8 mouse cellular contexts compared by ENCODE assay signal in the genomic region with DNA sequence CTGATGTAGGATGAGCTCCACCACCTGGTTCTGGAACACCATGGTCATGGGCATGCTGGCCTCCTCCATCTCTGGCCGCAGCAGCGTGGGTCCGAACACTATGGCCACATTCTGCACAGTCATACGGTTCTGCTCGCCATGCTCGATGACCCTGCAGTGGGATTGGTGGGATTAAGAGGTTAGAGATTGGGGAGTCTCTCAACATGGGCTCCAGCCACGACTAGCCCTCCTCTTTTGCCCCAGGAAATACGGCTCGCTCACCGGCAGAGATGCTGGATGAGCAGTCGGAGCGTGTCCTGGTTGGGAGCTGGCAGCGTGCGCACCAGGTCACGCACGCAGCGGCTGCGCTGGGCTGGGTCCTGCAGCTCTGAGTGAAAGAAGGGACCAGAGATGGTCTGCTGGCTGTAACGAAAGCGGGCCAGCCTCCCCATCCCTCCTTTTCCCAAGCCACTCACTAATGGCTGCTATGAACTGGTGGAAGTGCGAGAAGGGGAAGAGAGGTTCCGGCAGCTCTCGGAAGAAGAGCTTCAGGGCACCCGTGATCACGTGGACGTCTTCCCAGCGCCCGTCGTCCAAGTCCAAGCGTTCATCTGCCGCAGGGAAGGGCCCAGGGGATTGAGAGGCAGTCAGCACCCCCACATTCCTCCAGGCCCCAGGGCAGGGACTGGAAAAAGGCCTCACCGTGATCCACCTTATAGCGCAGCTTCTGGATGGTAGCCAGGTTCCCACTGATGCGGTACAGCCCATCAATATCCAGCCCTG. TPM values are rescaled to one million over a fixed set of nuclear protein-coding genes. Genes with fewer than 3 reads are reported as not detected.
DNase-seq lines count a peak whose midpoint lies in the region; ATAC-seq and TF ChIP-seq lines count a peak whose summit lies in the region.

No protein-coding gene starts in this region.

- no peak for TF ChIP-seq EP300 in lung, postnatal 0 days (IDR thresholded peaks at IDR 0.05)

- no peak; the same call in 1 of the 2 replicates for ATAC-seq in lung, postnatal 0 days
- ATAC-seq in intestine, postnatal 0 days = peak; percentile 7; the same call in 1 of the 2 replicates
- no peak for ATAC-seq in stomach, embryonic 14.5 days (ENCODE audit: insufficient number of reproducible peaks, insufficient read depth, low FRiP score, low read depth)

- no peak overlapping the region for H3K27ac ChIP-seq in lung, postnatal 0 days (ENCODE audit: low read length)
- H3K27ac ChIP-seq in intestine, postnatal 0 days (ENCODE audit: low read depth, low read length) = no peak overlapping the region
- no peak overlapping the region for H3K27ac ChIP-seq in stomach, embryonic 14.5 days (ENCODE audit: low read length)

- H3K36me3 ChIP-seq in lung, postnatal 0 days (ENCODE audit: insufficient read depth, low read length) = peaks cover 5% of the 10 kb centered on the region
- peaks cover 49% of the 10 kb centered on the region for H3K36me3 ChIP-seq in intestine, postnatal 0 days (ENCODE audit: control insufficient read depth, insufficient read depth)
- H3K36me3 ChIP-seq in stomach, embryonic 14.5 days (ENCODE audit: control insufficient read depth, insufficient read depth, low read length) = no peaks in the 10 kb centered on the region; the same call in 1 of the 2 replicates

- no peaks in the 10 kb centered on the region for H3K9me3 ChIP-seq in lung, postnatal 0 days (ENCODE audit: low read length)
- H3K9me3 ChIP-seq in intestine, postnatal 0 days (ENCODE audit: control insufficient read depth) = no peaks in the 10 kb centered on the region
- no peaks in the 10 kb centered on the region for H3K9me3 ChIP-seq in stomach, embryonic 14.5 days (ENCODE audit: control insufficient read depth, low read depth, low read length)

- H3K4me2 ChIP-seq in lung, postnatal 0 days (replicated peaks; ENCODE audit: low read depth, low read length) = peak overlapping the region; percentile 34
- H3K4me2 ChIP-seq in intestine, postnatal 0 days (replicated peaks; ENCODE audit: low read depth) = peak overlapping the region; percentile 50
- peak overlapping the region; percentile 35 for H3K4me2 ChIP-seq in stomach, embryonic 14.5 days (replicated peaks; ENCODE audit: low read depth, low read length)

- no peaks in the 10 kb centered on the region for H3K27me3 ChIP-seq in lung, postnatal 0 days (replicated peaks; ENCODE audit: insufficient read depth, low read length)
- H3K27me3 ChIP-seq in intestine, postnatal 0 days (replicated peaks; ENCODE audit: control insufficient read depth, insufficient read depth, low read length) = no peaks in the 10 kb centered on the region
- H3K27me3 ChIP-seq in stomach, embryonic 14.5 days (ENCODE audit: control insufficient read depth, insufficient read depth, low read length) = peaks cover 5% of the 10 kb centered on the region; the same call in 1 of the 2 replicates

- 51% methylated on average over 34 of the region's 34 CpGs for WGBS in lung, postnatal 0 days
- WGBS in intestine, postnatal 0 days = 65% methylated on average over 33 of the region's 34 CpGs
- 39% methylated on average over 34 of the region's 34 CpGs for WGBS in stomach, embryonic 14.5 days

- no peak overlapping the region for H3K9ac ChIP-seq in lung, postnatal 0 days (replicated peaks; ENCODE audit: low read depth)
- no peak overlapping the region; the same call in 1 of the 2 replicates for H3K9ac ChIP-seq in intestine, postnatal 0 days (ENCODE audit: low read depth, low read length)
- H3K9ac ChIP-seq in stomach, embryonic 14.5 days (replicated peaks; ENCODE audit: low read depth, low read length) = no peak overlapping the region

- DNase-seq in adrenal gland, adult (ENCODE audit: inconsistent age in 2 of 2, low spot score in 1 of 2) = peak; percentile 40 to 62
- DNase-seq in adrenal gland, adult 8-10 months = no peak
- no peak for DNase-seq in lung, postnatal 0 days (ENCODE audit: low spot score)
- DNase-seq in lung, adult 18-20 months = no peak
- no peak for DNase-seq in gastrocnemius, postnatal 10 days
- no peak for DNase-seq in lung, postnatal 36 days

- TF ChIP-seq CTCF in lung, postnatal 0 days (IDR thresholded peaks at IDR 0.05) = no peak
- no peak for TF ChIP-seq CTCF in intestine, postnatal 0 days (IDR thresholded peaks at IDR 0.05; ENCODE audit: low read depth)

- no peaks in the 10 kb centered on the region for H3K4me1 ChIP-seq in lung, postnatal 0 days (ENCODE audit: insufficient read depth, low read depth, low read length)
- no peaks in the 10 kb centered on the region; the same call in 1 of the 2 replicates for H3K4me1 ChIP-seq in intestine, postnatal 0 days (replicated peaks; ENCODE audit: control insufficient read depth, insufficient read depth, low read length)
- H3K4me1 ChIP-seq in stomach, embryonic 14.5 days (ENCODE audit: control insufficient read depth, insufficient read depth, low read length) = 0 out of 2 replicates have a peak, but pooled peaks cover 5% of the 10 kb centered on the region

- H3K4me3 ChIP-seq in lung, postnatal 0 days (ENCODE audit: low read depth, low read length) = 0 out of 2 replicates have a peak overlapping the region, but pooled peaks have one; percentile 5
- peak overlapping the region; percentile 7; the same call in 1 of the 2 replicates for H3K4me3 ChIP-seq in intestine, postnatal 0 days (ENCODE audit: low read depth, low read length)
- H3K4me3 ChIP-seq in stomach, embryonic 14.5 days (ENCODE audit: low read depth, low read length) = peak overlapping the region; percentile 14; the same call in 1 of the 2 replicates

RNA-seq across cellular contexts. Expression of a gene that starts 30.4 kb away (rescaled TPM):
- 10 to 100 TPM; 11.9 to 22.2 (median 15.9) TPM for total RNA-seq in adrenal gland, adult 8-10 months (2022)
- polyA plus RNA-seq in lung, postnatal 0 days (2015; fragmentation: Nextera tagmentation; extraction: Ambion mirVana) = 18.5 and 20.0 TPM in 2 replicates
- polyA plus RNA-seq in intestine, postnatal 0 days (2015; fragmentation: Nextera tagmentation; extraction: Ambion mirVana) = 16.9 and 18.7 TPM in 2 replicates
- polyA plus RNA-seq in stomach, embryonic 14.5 days (2014; fragmentation: Nextera tagmentation; extraction: Ambion mirVana) = 13.2 and 16.4 TPM in 2 replicates
- 10 to 100 TPM in 1 of 2 experiments, 1 to 10 TPM in 1; 9.7 to 12.6 TPM for total RNA-seq in gastrocnemius, postnatal 10 days (2021)

Comparison
In these comparisons a context has a peak if more than half of its experiments do, and no peak if none do; other contexts are left out.
1. DNase-seq: peak in adrenal gland, adult (2 of 2); none in adrenal gland, adult 8-10 months (single experiment), lung, postnatal 0 days (single experiment), lung, adult 18-20 months (0 of 2), gastrocnemius, postnatal 10 days (single experiment) and lung, postnatal 36 days (single experiment).
2. Peak in every context shown above with its lines, with median percentiles within 50 percentile points of each other: H3K4me2 ChIP-seq and H3K4me3 ChIP-seq.